Mouse (Mus musculus) small intestine, adult 2 months (tissue): Measurements from ENCODE around the gene Rhbdl1.

ENCODE experiments used
- CTCF ChIP-seq: fragments of 200-500 bp; IDR thresholded peaks from 2 replicates; pipeline ENCODE4 v1.5.1; 2012; ENCODE audit warnings: low read depth, mild to moderate bottlenecking, control low read depth, inconsistent platforms, low read length, moderate library complexity, mixed read lengths; ENCODE audit not compliant: insufficient replicate concordance, insufficient read length; ENCODE audit errors: extremely low read depth
- POLR2A ChIP-seq: fragments of 200-500 bp; IDR thresholded peaks from 2 replicates; pipeline ENCODE4 v1.6.1; 2012; ENCODE audit warnings: low read depth, mild to moderate bottlenecking, control low read depth, inconsistent platforms, low read length, moderate library complexity

DNA sequence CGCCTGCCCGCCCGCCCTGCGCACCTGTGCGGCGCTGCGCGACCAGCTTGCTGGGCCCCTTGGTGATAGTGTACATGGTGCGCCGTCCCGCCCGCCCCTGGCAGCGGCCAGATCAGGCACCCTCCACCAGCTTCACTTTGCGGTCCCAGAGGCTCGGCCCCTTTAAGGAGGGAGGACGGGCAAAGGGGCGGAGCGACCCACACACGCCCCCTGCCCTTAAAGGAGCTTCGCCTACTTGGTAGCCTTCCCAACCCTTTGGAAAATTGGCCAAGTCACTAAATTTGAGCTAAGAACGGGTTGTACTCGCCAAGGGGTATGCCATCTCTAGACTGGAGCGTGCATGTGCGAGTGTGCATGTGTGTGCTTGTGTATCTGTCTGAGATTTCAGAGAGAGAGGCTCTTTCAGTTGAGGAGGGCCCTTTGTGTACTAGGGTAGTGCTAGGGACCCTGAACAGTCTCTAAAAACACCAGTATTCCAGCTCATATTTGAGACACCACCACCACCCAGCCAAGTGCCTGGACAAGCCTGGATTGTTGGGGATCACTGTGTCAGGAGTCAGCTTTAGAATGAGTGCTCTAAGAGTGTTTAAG lies 31.6 kb upstream of the Rhbdl1 start, which contains the start of gene Mcrip2:
- peak; percentile 68 for TF ChIP-seq POLR2A
- TF ChIP-seq CTCF: no peak
